Mouse (Mus musculus) erythroid progenitor cell, adult 5-6 weeks (primary cell): ENCODE results near the gene Miox. TPM values are rescaled to one million over a fixed set of nuclear protein-coding genes. Genes with fewer than 3 reads are reported as not detected.
A peak's percentile ranks its signal among the peaks of the same experiment; 100 is the strongest.

Source experiments
- ATAC-seq: replicated peaks from 2 replicates; pipeline ENCODE4 v1.8.0; 2016; ENCODE audit warnings: moderate number of reproducible peaks, mild to moderate bottlenecking, moderate TSS enrichment, inconsistent platforms; ENCODE audit not compliant: poor library complexity, low FRiP score, severe bottlenecking
- total RNA-seq, 2 experiments: library from RNA; stranded (forward) in 1 of 2; stranded (reverse) in 1 of 2; fragments of 150-400 nt in 1 of 2; fragments of 186-747, 209-891 nt in 1 of 2; gene quantifications; 2 replicates each; pipeline versions ENCODE4 v1.2.3 to v1.2.4; 2015 to 2017; ENCODE audit warnings: low replicate concordance in 2 of 2

The Miox gene
- not detected in 2 replicates for total RNA-seq (2015; ENCODE audit: low replicate concordance)
- not detected in 2 replicates for total RNA-seq (2017; ENCODE audit: low replicate concordance)

DNA sequence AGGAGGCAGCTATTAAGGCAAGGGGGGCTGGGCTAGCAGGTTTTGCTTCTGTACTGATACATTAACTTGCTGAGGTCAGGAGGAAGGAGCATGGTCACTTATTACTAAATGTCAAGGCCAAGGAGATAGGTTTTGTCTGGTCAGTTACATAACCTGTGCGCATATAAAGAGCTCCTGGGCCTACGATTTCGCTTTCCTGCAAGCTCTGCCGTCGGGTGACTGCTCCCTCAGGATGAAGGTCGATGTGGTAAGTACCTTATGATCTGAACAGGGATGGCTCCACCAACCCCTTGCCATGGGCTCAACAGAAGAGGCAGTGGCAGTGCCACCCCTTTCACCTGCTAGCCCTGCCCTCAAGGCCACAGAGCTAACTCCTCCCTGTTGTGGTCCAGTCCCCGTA lies at the start of gene Miox:
Miox (plus strand) TSS at position 128 of the 400 bp plus-strand sequence.
- ATAC-seq = no peak

DNA sequence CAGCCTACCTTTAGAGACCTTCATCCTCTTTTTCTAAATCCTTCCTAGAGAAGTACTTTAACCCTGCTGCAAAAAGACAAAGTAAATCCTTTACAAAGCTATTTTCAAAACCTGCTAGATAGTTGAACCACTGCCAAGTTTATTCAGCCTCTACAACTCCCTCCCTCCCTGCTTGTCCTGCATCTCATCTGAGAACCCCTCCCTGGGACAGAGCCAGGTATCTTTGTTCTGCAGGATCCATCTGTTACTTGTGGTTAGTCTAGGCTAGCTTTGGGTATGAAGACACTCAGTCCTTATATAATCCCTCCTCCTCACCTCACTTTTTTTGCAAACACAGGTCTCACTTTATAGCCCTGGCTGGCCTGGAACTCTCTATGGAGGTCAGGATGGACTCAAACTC lies 49.2 kb upstream of the Miox start:
- ATAC-seq = no peak

DNA sequence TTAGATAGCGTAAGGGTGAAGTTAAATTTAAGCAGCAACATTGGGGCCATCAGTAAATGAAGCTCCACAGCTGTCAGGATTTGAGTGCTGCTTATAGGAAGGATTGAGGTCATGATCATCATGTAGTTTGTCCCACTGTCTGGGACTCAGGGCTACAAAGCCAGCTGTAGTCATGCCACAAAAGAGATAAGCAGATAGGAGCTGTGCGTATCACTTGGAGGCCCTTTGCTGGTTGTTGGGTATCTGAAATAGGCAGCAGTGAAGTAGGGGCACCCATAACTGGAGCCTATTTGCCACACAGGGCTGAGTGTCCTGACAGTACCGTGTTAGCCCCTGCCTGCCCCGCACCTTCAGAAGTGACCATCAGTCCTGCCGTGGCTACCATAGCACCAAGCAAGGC lies 48.7 kb upstream of the Miox start:
- ATAC-seq = 0 out of 2 replicates have a peak, but pooled peaks have one; percentile 30

DNA sequence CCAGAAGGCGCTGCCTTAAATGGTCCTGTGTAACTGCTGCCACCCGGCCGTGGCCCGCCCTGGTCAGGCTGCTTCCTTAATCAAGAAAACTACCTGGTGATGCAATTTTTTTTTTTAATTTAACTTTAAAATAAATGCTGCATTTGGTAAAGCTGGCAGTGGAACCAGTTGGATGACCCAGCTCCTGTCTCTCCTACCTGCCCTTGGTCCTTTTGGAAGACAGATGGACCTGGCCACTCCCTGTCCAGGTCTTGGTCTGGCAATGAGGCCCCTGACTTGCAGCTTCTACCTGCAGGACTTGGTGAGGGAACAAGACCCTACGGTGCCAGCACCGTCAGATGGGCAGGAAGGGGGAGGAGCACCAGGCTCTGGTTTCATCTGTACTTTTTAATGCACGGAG lies 48.1 kb upstream of the Miox start:
- ATAC-seq = no peak

DNA sequence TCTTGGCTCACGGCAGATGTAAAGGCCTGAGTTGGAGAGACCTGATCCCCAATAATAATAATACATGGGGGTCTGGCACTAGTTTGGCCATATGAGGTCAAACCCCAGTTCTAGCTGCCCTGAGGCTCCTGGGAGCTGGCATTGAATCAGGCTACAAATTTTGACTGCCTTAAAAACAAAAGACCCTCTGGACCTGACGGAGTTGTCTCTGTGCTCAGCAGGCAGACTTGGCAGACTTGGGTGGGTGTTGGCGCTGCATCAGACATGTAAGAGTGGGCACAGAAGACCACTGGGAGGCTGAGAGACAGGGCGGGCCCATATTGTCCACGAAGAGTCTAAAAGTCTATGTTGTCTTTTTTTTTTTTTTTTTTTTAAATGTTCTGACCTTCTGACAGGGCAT lies 47.6 kb upstream of the Miox start:
- ATAC-seq = no peak

- ATAC-seq = no peak
Measured at GRCm38 (mm10) chr15:89288227-89288767, 45.9 kb upstream of the Miox start.

DNA sequence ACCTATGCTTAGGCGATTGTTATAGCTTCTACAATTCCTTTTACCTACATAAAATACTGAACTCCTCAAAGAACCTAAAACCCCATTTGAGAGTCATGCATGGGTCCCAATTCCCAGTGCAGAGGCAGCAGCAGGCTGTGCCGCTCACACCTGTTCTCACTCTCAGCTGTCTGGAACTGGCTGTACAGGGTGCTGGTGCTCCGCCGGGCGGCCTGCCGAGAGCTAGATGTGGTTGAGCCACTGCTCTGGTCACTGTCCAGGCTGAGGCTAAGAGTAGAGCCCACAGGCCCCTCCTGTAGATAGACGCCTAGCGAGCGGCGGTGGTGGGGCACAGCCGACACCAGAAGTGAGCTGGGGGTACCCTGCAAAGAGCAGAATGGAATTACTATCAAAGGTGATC lies 44.7 kb upstream of the Miox start:
- ATAC-seq = no peak

DNA sequence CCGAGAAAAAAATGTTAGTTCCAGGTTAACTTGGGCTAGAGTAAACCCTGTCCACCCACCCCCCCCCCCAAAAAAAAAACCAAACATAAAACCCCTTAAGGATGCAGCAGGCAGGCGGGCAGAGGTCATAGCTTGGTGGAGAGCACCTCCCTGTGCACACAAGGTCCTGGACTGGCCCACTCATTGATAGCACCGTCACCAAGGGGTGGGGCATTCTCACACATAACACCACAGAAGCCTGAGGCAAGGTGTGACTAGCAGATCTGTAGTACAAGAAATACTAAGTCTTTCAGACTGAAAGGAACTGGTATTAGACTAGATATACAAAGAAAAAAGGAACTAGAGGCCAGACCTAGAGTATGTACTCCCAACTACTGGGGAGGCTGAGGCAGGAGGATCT lies 42.7 kb upstream of the Miox start:
- ATAC-seq = no peak

- ATAC-seq = no peak
Measured at GRCm38 (mm10) chr15:89292795-89293194, 41.4 kb upstream of the Miox start.

DNA sequence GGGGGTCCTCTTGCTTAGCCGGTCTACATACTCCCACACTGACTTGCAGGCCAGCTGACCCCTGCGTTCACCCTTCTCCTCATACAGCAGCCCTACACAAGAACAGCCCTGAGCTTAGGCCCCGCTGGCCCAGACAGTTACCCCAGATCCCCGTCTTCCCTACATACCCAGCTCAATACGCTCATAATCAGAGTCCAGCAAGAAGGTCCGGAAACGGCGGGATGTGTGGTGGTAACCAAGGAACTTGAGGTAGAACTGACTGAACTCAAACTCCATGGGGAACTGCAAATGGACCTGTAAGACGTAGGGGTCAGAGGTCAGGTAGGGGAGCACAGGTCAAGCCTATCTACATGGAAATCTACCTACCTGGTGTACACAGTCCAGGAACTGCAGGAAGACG lies 40.4 kb upstream of the Miox start:
- no peak for ATAC-seq

- ATAC-seq = no peak
Measured at GRCm38 (mm10) chr15:89295580-89296165, 38.5 kb upstream of the Miox start.

- no peak for ATAC-seq
Measured at GRCm38 (mm10) chr15:89296465-89296864, 37.7 kb upstream of the Miox start.

- no peak for ATAC-seq
Measured at GRCm38 (mm10) chr15:89297695-89298094, 36.5 kb upstream of the Miox start.

GRCm38 (mm10) chr15:89300180-89300579 lies 34.0 kb upstream of the Miox start:
- ATAC-seq = no peak

DNA sequence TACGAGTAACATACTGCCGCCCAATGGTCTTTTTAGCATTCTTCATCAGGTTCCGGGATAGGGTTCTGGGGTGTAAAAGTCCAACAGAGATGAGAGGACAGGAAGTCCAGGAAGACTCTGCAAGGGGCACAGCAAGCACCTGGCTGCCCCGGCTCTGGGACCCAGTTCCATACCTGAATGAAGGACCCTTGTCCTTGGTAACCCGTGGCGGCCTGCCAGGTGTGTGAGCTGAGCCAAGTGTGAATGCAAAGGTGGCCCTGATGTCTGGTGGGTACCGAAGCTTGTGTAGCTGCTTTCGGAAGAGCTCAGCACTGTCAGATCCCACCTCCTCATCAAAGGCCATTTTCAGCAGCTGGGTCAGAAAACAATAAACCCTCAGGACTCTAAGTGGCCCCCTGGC lies 33.6 kb upstream of the Miox start:
- no peak for ATAC-seq

GRCm38 (mm10) chr15:89305966-89306365 lies 28.2 kb upstream of the Miox start:
- ATAC-seq = no peak

DNA sequence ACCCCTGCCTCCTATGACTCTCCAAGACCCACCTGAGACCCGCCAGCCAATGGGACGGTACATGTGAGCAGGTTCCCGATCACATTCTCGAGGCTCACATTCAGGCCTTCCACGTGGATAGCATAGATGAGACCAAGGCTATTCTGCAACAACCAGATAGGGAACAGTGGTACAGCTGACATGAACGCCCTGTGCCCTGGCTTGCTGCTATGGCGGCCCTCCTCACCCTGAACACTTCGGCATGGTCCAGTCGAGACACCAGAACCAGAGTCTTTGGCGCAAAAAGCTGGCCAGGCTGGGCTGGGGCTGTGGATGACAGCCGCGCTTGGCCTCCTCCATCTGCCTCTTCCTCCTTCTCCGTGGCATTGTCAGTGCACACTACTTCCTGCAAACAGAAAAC lies 26.7 kb upstream of the Miox start:
- no peak for ATAC-seq

- no peak for ATAC-seq
Measured at GRCm38 (mm10) chr15:89308406-89309139, 25.6 kb upstream of the Miox start.

DNA sequence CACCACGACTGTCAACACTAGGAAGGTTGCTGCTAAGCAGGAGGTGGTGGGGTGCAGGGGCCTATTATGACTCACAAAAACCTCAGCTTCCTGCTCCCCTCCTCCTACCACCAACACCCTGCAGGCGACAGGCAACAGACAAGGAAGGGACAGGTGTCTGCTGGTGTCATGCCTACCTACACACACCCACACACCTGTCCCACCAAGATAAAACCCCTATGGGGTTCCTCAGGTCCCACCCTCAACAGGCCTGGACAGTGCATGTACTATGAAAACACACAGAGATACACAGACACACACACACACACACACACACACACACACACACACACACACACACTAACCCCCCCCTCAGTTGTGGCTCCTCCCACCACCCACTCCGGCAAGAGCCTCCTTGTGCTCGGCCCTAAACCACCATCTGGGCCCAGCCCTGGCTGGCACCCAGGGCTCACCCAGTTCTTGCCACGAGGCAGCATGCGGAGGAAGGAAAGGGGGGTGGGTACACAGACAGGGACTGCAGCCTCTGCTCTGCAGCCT lies 24.2 kb upstream of the Miox start:
- ATAC-seq = no peak

GRCm38 (mm10) chr15:89313359-89313758 lies 20.8 kb upstream of the Miox start:
- ATAC-seq = no peak

DNA sequence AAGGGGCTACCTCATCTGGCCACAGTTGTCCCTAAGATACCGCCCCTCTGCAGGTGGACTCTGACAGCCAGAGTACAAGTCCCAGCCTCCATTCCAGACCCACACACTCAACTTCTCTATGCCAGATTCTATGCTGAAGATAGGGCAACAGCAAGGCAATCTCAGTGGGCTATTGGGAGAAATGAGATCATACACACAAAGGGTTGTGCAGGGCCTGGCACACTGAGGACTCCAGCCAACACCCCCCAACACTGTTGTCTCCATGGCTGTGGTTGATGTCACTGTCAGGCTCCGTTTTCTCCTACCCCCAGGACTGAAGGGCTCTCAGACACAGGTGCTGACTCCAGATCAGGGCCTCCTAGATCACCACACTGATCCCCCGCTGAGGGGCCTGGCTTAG lies 20.1 kb upstream of the Miox start:
- ATAC-seq = no peak
